Mouse (Mus musculus) heart, postnatal 0 days (tissue): Measurements from ENCODE around the gene Mknk2. TPM values are rescaled to one million over a fixed set of nuclear protein-coding genes. Genes with fewer than 3 reads are reported as not detected.

ENCODE experiments used
- ATAC-seq: fragments of 200-750 bp; cut with Nextera tagmentation; 2 replicates; pipeline ENCODE4 v1.8.0; 2017; ENCODE audit warnings: low read depth, moderate number of reproducible peaks, moderate library complexity; ENCODE audit not compliant: insufficient read depth
- DNase-seq: peaks from one replicate; pipeline ENCODE4 v3.0.0-alpha.2; 2016; ENCODE audit warnings: low spot score
- H3K27ac ChIP-seq: fragments of 300-500 bp; sonication (generic); 2 replicates; pipeline ENCODE4 v1.5.1; 2014; ENCODE audit warnings: low read depth, mild to moderate bottlenecking
- H3K27me3 ChIP-seq: fragments of 300-500 bp; sonication (generic); 2 replicates; pipeline ENCODE4 v1.6.1; 2014; ENCODE audit warnings: low read length, mixed read lengths; ENCODE audit not compliant: control insufficient read depth, insufficient read depth
- H3K36me3 ChIP-seq: fragments of 300-500 bp; sonication (generic); replicated peaks from 2 replicates; pipeline ENCODE4 v1.6.1; 2014; ENCODE audit warnings: low read length, mixed read lengths; ENCODE audit not compliant: control insufficient read depth, insufficient read depth
- H3K4me1 ChIP-seq: fragments of 300-500 bp; sonication (generic); 2 replicates; pipeline ENCODE4 v1.6.1; 2014; ENCODE audit warnings: antibody characterized with exemption; ENCODE audit not compliant: control insufficient read depth, insufficient read depth
- H3K4me2 ChIP-seq: fragments of 300-500 bp; sonication (generic); 2 replicates; pipeline ENCODE4 v1.6.1; 2014; ENCODE audit warnings: low read depth, mild to moderate bottlenecking, low read length, moderate library complexity
- H3K4me3 ChIP-seq: fragments of 300-500 bp; sonication (generic); 2 replicates; pipeline ENCODE4 v1.5.1; 2014; ENCODE audit warnings: low read depth, low read length
- H3K9ac ChIP-seq: fragments of 300-500 bp; sonication (generic); replicated peaks from 2 replicates; pipeline ENCODE4 v1.6.1; 2014; ENCODE audit warnings: low read depth, low read length, mixed read lengths
- H3K9me3 ChIP-seq: fragments of 300-500 bp; sonication (generic); replicated peaks from 2 replicates; pipeline ENCODE4 v1.6.1; 2016; ENCODE audit warnings: low read length; ENCODE audit not compliant: control insufficient read depth
- CTCF ChIP-seq: IDR thresholded peaks from 2 replicates; pipeline ENCODE4 v1.5.1; 2016; ENCODE audit warnings: antibody characterized with exemption, control low read depth, low read depth
- EP300 ChIP-seq: IDR thresholded peaks from 2 replicates; pipeline ENCODE4 v1.6.1; 2016; ENCODE audit warnings: antibody characterized with exemption, low read depth
- WGBS: fragments of 180-500 bp; shearing (Covaris S2); extraction: QIAGEN DNeasy Blood & Tissue Kit; methylation state at CpG from one replicate; pipeline ENCODE4 v1.1.7; 2014; 5-methylcytosine and 5-hydroxymethylcytosine counted together
- polyA plus RNA-seq: library from polyadenylated mRNA; unstranded; fragments of >200 nt; fragmentation: Nextera tagmentation; extraction: Ambion mirVana; gene quantifications from 2 replicates; pipeline ENCODE4 v1.2.1, GENCODE M21; 2015
- total RNA-seq: library from RNA; depleted of rRNA; stranded (reverse); fragments of >200 nt; gene quantifications from 2 replicates; pipeline ENCODE4 v1.2.3, GENCODE M21; 2014; ENCODE audit warnings: low replicate concordance; rRNA removed

Gene Mknk2
- total and polyA plus RNA-seq, 2 experiments from 2014 or later, result 76.9 to 150 TPM

- DNase-seq (no peak), ATAC-seq (no peak)
- H3K4me3 ChIP-seq, result no peak overlapping the region
- H3K4me2 ChIP-seq, result no peak overlapping the region
- no peaks in the 10 kb centered on the region for H3K27me3 ChIP-seq
- 41% methylated on average over 8 of the region's 8 CpGs for WGBS
- H3K4me1 ChIP-seq, result peaks cover 20% of the 10 kb centered on the region
- H3K36me3 ChIP-seq, result peaks cover 10% of the 10 kb centered on the region
- TF ChIP-seq CTCF (no peak), EP300 (no peak)
- no peak overlapping the region for H3K9ac ChIP-seq
- H3K9me3 ChIP-seq, result no peaks in the 10 kb centered on the region
- H3K27ac ChIP-seq, result no peak overlapping the region
Observed at GRCm38 (mm10) chr10:80619465-80620244, 58.3 kb downstream of the Mknk2 start.

- Histone ChIP-seq H3K4me2 (no peak overlapping the region), H3K36me3 (peaks cover 23% of the 10 kb centered on the region), H3K4me1 (peaks cover 8% of the 10 kb centered on the region; the same call in 1 of the 2 replicates), H3K4me3 (no peak overlapping the region), H3K9me3 (no peaks in the 10 kb centered on the region), H3K27me3 (no peaks in the 10 kb centered on the region), H3K27ac (peak overlapping the region; percentile 39), H3K9ac (no peak overlapping the region)
- 0 out of 2 replicates have a peak, but pooled peaks have one; percentile 35 for TF ChIP-seq EP300
- no peak for TF ChIP-seq CTCF
- 30% methylated on average over 9 of the region's 9 CpGs for WGBS
- DNase-seq, result peak; percentile 50
- ATAC-seq, result no peak
Observed at GRCm38 (mm10) chr10:80618181-80618580, 59.7 kb downstream of the Mknk2 start.

Other genes with a start within 250 kb of the Mknk2 start
- 77.8 and 91.4 TPM in 2 replicates for gene Tcf3, start 244.5 kb downstream of the Mknk2 start, total RNA-seq
- 20.1 and 20.6 TPM in 2 replicates for gene Tcf3, start 244.5 kb downstream of the Mknk2 start, polyA plus RNA-seq
- gene Onecut3, start 183.3 kb downstream of the Mknk2 start, total RNA-seq, result not detected in 2 replicates
- not detected in 2 replicates for gene Onecut3, start 183.3 kb downstream of the Mknk2 start, polyA plus RNA-seq
- gene Atp8b3, start 139.0 kb downstream of the Mknk2 start, total RNA-seq, result not detected in 2 replicates
- not detected in 2 replicates for gene Atp8b3, start 139.0 kb downstream of the Mknk2 start, polyA plus RNA-seq
- 13.1 and 17.6 TPM in 2 replicates for gene Rexo1, start 116.6 kb downstream of the Mknk2 start, total RNA-seq
- gene Rexo1, start 116.6 kb downstream of the Mknk2 start, polyA plus RNA-seq, result 7.6 TPM in 2 replicates
- 9.3 TPM in 2 replicates for gene Klf16, start 100.8 kb downstream of the Mknk2 start, total RNA-seq
- 3.1 and 3.5 TPM in 2 replicates for gene Klf16, start 100.8 kb downstream of the Mknk2 start, polyA plus RNA-seq
- 194 and 462 TPM in 2 replicates for gene Abhd17a, start 87.8 kb downstream of the Mknk2 start, total RNA-seq
- 88.2 and 88.6 TPM in 2 replicates for gene Abhd17a, start 87.8 kb downstream of the Mknk2 start, polyA plus RNA-seq
- 25.8 and 44.5 TPM in 2 replicates for gene Scamp4, start 75.2 kb downstream of the Mknk2 start, total RNA-seq
- gene Scamp4, start 75.2 kb downstream of the Mknk2 start, polyA plus RNA-seq, result 39.2 and 39.8 TPM in 2 replicates
- gene Adat3, start 75.2 kb downstream of the Mknk2 start, total RNA-seq, result 1.6 and 4.5 TPM in 2 replicates
- 1.8 and 2.7 TPM in 2 replicates for gene Adat3, start 75.2 kb downstream of the Mknk2 start, polyA plus RNA-seq
- gene Gm49322, start 72.1 kb downstream of the Mknk2 start, total RNA-seq, result 0.23 and 1.3 TPM in 2 replicates
- 0.33 and 0.38 TPM in 2 replicates for gene Gm49322, start 72.1 kb downstream of the Mknk2 start, polyA plus RNA-seq
- gene Csnk1g2, start 55.3 kb downstream of the Mknk2 start, total RNA-seq, result 141 and 149 TPM in 2 replicates
- 69.1 and 75.6 TPM in 2 replicates for gene Csnk1g2, start 55.3 kb downstream of the Mknk2 start, polyA plus RNA-seq
- 92.2 and 108 TPM in 2 replicates for gene Btbd2, start 21.0 kb downstream of the Mknk2 start, total RNA-seq
- 36.7 and 40.6 TPM in 2 replicates for gene Btbd2, start 21.0 kb downstream of the Mknk2 start, polyA plus RNA-seq
- 15.0 and 15.6 TPM in 2 replicates for gene Mob3a, start 23.9 kb upstream of the Mknk2 start, total RNA-seq
- gene Mob3a, start 23.9 kb upstream of the Mknk2 start, polyA plus RNA-seq, result 10.8 and 11.5 TPM in 2 replicates
- gene Izumo4, start 24.1 kb upstream of the Mknk2 start, total RNA-seq, result 6.6 and 6.9 TPM in 2 replicates
- 3.6 and 7.3 TPM in 2 replicates for gene Izumo4, start 24.1 kb upstream of the Mknk2 start, polyA plus RNA-seq
- 72.7 and 77.9 TPM in 2 replicates for gene Ap3d1, start 64.2 kb upstream of the Mknk2 start, total RNA-seq
- 31.6 and 34.3 TPM in 2 replicates for gene Ap3d1, start 64.2 kb upstream of the Mknk2 start, polyA plus RNA-seq
- 19.4 and 32.8 TPM in 2 replicates for gene Dot1l, start 77.1 kb upstream of the Mknk2 start, total RNA-seq
- 13.1 and 14.0 TPM in 2 replicates for gene Dot1l, start 77.1 kb upstream of the Mknk2 start, polyA plus RNA-seq
- gene Sf3a2, start 120.1 kb upstream of the Mknk2 start, total RNA-seq, result 8.8 and 12.7 TPM in 2 replicates
- 25.2 and 26.0 TPM in 2 replicates for gene Sf3a2, start 120.1 kb upstream of the Mknk2 start, polyA plus RNA-seq
- 29.3 and 50.6 TPM in 2 replicates for gene Plekhj1, start 120.5 kb upstream of the Mknk2 start, total RNA-seq
- gene Plekhj1, start 120.5 kb upstream of the Mknk2 start, polyA plus RNA-seq, result 41.8 and 44.4 TPM in 2 replicates
- gene Amh, start 127.1 kb upstream of the Mknk2 start, total RNA-seq, result 4.0 TPM in 1 of 2 replicates, not detected in the other
- 0.18 and 0.22 TPM in 2 replicates for gene Amh, start 127.1 kb upstream of the Mknk2 start, polyA plus RNA-seq
- 2.2 TPM in 1 of 2 replicates, not detected in the other for gene Jsrp1, start 135.4 kb upstream of the Mknk2 start, total RNA-seq
- 2.3 and 2.7 TPM in 2 replicates for gene Jsrp1, start 135.4 kb upstream of the Mknk2 start, polyA plus RNA-seq
- gene Oaz1, start 148.5 kb upstream of the Mknk2 start, total RNA-seq, result 2,373 and 2,460 TPM in 2 replicates
- gene Oaz1, start 148.5 kb upstream of the Mknk2 start, polyA plus RNA-seq, result 1,975 and 1,990 TPM in 2 replicates
- gene Lingo3, start 165.9 kb upstream of the Mknk2 start, total RNA-seq, result 0.92 and 4.2 TPM in 2 replicates
- 1.1 and 1.5 TPM in 2 replicates for gene Lingo3, start 165.9 kb upstream of the Mknk2 start, polyA plus RNA-seq
- gene Lsm7, start 177.1 kb upstream of the Mknk2 start, total RNA-seq, result 71.8 and 118 TPM in 2 replicates
- gene Lsm7, start 177.1 kb upstream of the Mknk2 start, polyA plus RNA-seq, result 160 and 162 TPM in 2 replicates
- 35.7 and 44.4 TPM in 2 replicates for gene Sppl2b, start 177.2 kb upstream of the Mknk2 start, total RNA-seq
- gene Sppl2b, start 177.2 kb upstream of the Mknk2 start, polyA plus RNA-seq, result 23.3 and 24.2 TPM in 2 replicates
- not detected in 2 replicates for gene Tmprss9, start 193.7 kb upstream of the Mknk2 start, total RNA-seq
- gene Tmprss9, start 193.7 kb upstream of the Mknk2 start, polyA plus RNA-seq, result 0.03 TPM in 1 of 2 replicates, not detected in the other
- 163 and 256 TPM in 2 replicates for gene Timm13, start 222.9 kb upstream of the Mknk2 start, total RNA-seq
- 355 and 386 TPM in 2 replicates for gene Timm13, start 222.9 kb upstream of the Mknk2 start, polyA plus RNA-seq
- 13.9 and 18.9 TPM in 2 replicates for gene Lmnb2, start 240.1 kb upstream of the Mknk2 start, total RNA-seq
- gene Lmnb2, start 240.1 kb upstream of the Mknk2 start, polyA plus RNA-seq, result 9.1 and 9.7 TPM in 2 replicates